Mouse (Mus musculus) heart, adult 2 months (tissue): ENCODE data around the gene Wdr4.

Experiments used
- CTCF ChIP-seq: fragments of 200-600 bp; IDR thresholded peaks from 2 replicates; pipeline ENCODE4 v1.8.1; 2022; ENCODE audit warnings: antibody characterized with exemption, mild to moderate bottlenecking, moderate library complexity
- POLR2A ChIP-seq: fragments of 200-500 bp; IDR thresholded peaks from 2 replicates; pipeline ENCODE4 v1.6.1; 2011; ENCODE audit warnings: mild to moderate bottlenecking, low read depth, low read length, control low read depth; ENCODE audit not compliant: insufficient read depth

DNA sequence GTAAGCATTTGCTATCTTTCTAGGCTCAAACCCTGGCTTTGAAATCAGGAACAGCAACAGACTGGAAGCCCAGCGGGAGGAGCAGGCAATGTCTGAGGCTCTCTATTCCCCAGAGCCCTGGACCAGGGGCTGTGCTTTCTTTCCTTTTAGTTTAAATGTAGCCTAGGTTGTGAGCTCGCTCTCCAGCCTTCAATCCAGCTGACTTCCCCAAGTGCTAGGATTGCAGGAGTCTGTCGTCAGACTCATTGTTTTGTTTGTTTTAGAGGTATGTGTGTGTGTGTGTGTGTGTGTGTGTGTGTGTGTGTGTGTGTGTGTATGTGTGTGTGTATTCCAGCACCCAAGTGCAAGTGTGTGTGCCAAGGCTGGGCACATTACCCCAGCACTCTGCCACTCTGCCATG, 20.3 kb upstream of the Wdr4 start:
- TF ChIP-seq CTCF (no peak), POLR2A (no peak)
